Mouse (Mus musculus): ENCODE measurements around the gene Tjp1.

DNA sequence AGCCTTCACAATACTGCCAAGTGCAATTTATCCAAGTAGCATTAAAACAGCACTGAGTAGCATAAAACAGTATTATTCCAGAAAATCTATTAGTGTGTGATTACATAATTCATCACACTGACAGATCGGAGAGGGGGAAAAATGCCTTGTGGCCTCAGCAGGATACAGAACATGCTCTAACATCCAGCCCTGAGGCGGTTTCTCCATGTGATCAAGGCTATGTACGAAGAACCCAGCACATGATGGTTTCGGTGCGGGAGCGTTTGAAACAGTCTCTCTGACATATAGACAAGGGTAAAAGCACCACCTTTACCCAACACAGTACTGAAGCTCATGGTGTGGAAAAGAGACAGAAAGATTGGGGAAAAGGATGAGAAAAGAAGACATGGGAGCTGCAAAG lies 38.4 kb downstream of the Tjp1 start:
- TF ChIP-seq CTCF (conservative IDR thresholded peaks at IDR 0.05 in 1 of 2, IDR thresholded peaks at IDR 0.05 in 1 of 2; ENCODE audit: low read depth in 2 of 2, low read length in 2 of 2) (no peak), KAT2A (IDR thresholded peaks at IDR 0.05; ENCODE audit: insufficient replicate concordance, low read length) (no peak), EP300 (IDR thresholded peaks at IDR 0.05; ENCODE audit: low read length) (no peak), POLR2A (IDR thresholded peaks at IDR 0.05; ENCODE audit: low read depth, low read length) (no peak), MAX (IDR thresholded peaks at IDR 0.05; ENCODE audit: low read length) (no peak), MEF2A (IDR thresholded peaks at IDR 0.05; ENCODE audit: borderline replicate concordance, low read depth, low read length) (no peak), MXI1 (IDR thresholded peaks at IDR 0.05; ENCODE audit: low read depth, low read length) (no peak), ZC3H11A (IDR thresholded peaks at IDR 0.05; ENCODE audit: low read depth, low read length) (no peak), TBP (conservative IDR thresholded peaks at IDR 0.05; ENCODE audit: low read depth, low read length) (no peak), MAZ (IDR thresholded peaks at IDR 0.05; ENCODE audit: low read depth, low read length) (no peak), TCF12 (IDR thresholded peaks at IDR 0.05; ENCODE audit: low read depth, low read length) (no peak)
